Mouse (Mus musculus) CH12.LX (cell line): ENCODE data around the gene Arl5b.

ENCODE experiments used
- CTCF ChIP-seq, 2 experiments: IDR thresholded peaks in 1 of 2; conservative IDR thresholded peaks in 1 of 2; 2 replicates each; pipeline ENCODE4 v1.5.1; 2011 to 2012; ENCODE audit warnings: low read depth in 2 of 2, low read length in 2 of 2, improper control_type of control experiment in 1 of 2, inconsistent platforms in 1 of 2, mild to moderate bottlenecking in 1 of 2, moderate library complexity in 1 of 2
- POLR2A ChIP-seq: IDR thresholded peaks from 2 replicates; pipeline ENCODE4 v1.6.1; 2011; ENCODE audit warnings: low read depth, mild to moderate bottlenecking, improper control_type of control experiment, low read length
- SIN3A ChIP-seq: IDR thresholded peaks from 2 replicates; pipeline ENCODE4 v1.6.1; 2012; ENCODE audit warnings: low read length, improper control_type of control experiment, inconsistent platforms
- ZC3H11A ChIP-seq: IDR thresholded peaks from 2 replicates; pipeline ENCODE4 v1.6.1; 2012; ENCODE audit warnings: low read depth, mild to moderate bottlenecking, inconsistent platforms, low read length, improper control_type of control experiment

- no peak for TF ChIP-seq POLR2A
- TF ChIP-seq CTCF (conservative IDR thresholded peaks at IDR 0.05 in 1 of 2, IDR thresholded peaks at IDR 0.05 in 1 of 2; ENCODE audit: low read depth in 2 of 2, low read length in 2 of 2) = no peak
- TF ChIP-seq SIN3A = no peak
- no peak for TF ChIP-seq ZC3H11A
These were observed 55.2 kb downstream of the Arl5b start for GRCm38 (mm10) chr2:15104386-15104785.
